Mouse (Mus musculus): ENCODE measurements at regions not wholly inside any gene's neighbourhood (a gene's known extent, or its start where the extent isn't known, plus 50 kb on each side); places are given as distances from the start of the nearest gene placed in this dataset.

- WGBS = 83% methylated on average over 2 of the region's 2 CpGs
- Histone ChIP-seq H3K27me3 (ENCODE audit: insufficient read depth, low read length) (no peaks in the 10 kb centered on the region), H3K9ac (no peak overlapping the region), H3K36me3 (ENCODE audit: insufficient read depth) (no peaks in the 10 kb centered on the region), H3K4me1 (ENCODE audit: insufficient read depth) (no peaks in the 10 kb centered on the region), H3K27ac (ENCODE audit: low read depth, low read length) (no peak overlapping the region), H3K4me3 (ENCODE audit: low read depth, low read length) (no peak overlapping the region), H3K9me3 (ENCODE audit: low read length) (no peaks in the 10 kb centered on the region), H3K4me2 (ENCODE audit: low read depth) (no peak overlapping the region)
- TF ChIP-seq CTCF (IDR thresholded peaks at IDR 0.05; ENCODE audit: low read depth) = no peak
- no peak for DNase-seq
- ATAC-seq = no peak
These were observed 380.6 kb downstream of the Olfm3 start for GRCm38 (mm10) chr3:115284487-115284886.
